17 mouse cellular contexts compared by ENCODE assay signal in the genomic region with DNA sequence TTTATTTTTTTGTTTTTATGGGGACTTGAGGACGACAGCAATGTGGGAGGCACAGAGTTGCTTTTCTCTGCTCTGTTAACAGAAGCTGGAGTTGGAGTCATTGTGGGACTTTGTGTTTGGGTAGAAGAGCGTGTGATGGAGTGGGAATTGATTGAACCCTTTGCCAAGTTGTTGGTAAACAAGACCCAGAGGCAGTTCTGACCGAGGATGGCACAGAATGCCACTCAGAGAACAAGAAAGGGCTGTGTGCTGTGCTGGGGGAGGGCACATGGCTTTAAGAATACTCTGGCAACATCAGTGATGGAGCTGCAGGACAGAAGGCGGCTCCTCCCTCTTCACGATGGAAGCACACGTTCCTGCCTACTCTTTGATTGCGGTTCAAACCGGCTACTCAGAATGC. TPM values are rescaled to one million over a fixed set of nuclear protein-coding genes. Genes with fewer than 3 reads are reported as not detected.
A peak's percentile ranks its signal among the peaks of the same experiment; 100 is the strongest.
DNase-seq lines count a peak whose midpoint lies in the region; ATAC-seq and TF ChIP-seq lines count a peak whose summit lies in the region.
"Had no signal": no experiment of that assay in that cellular context is flagged by ENCODE, and none has a peak within 500 bp of the region (broad histone marks: within the 10 kb centered on the region; RNA-seq: fewer than 3 reads in every experiment).

No protein-coding gene starts in this region.

- H3K4me1 ChIP-seq in forebrain, embryonic 16.5 days (replicated peaks; ENCODE audit: control insufficient read depth, insufficient read depth, low read length): no peaks in the 10 kb centered on the region
- no peaks in the 10 kb centered on the region for H3K4me1 ChIP-seq in forebrain, embryonic 13.5 days
- H3K4me1 ChIP-seq: limb, embryonic 12.5 days had no signal

- no peaks in the 10 kb centered on the region for H3K9me3 ChIP-seq in forebrain, embryonic 16.5 days (ENCODE audit: control insufficient read depth, low read length)
- no peaks in the 10 kb centered on the region for H3K9me3 ChIP-seq in forebrain, embryonic 13.5 days (replicated peaks)
- H3K9me3 ChIP-seq: embryonic facial prominence, embryonic 10.5 days; heart, embryonic 13.5 days; limb, embryonic 12.5 days had no signal

- 68% methylated on average over 8 of the region's 8 CpGs for WGBS in forebrain, embryonic 16.5 days
- 68% methylated on average over 8 of the region's 8 CpGs for WGBS in forebrain, embryonic 13.5 days

- no peak overlapping the region for H3K4me2 ChIP-seq in forebrain, embryonic 16.5 days (ENCODE audit: low read length)
- no peak overlapping the region for H3K4me2 ChIP-seq in forebrain, embryonic 13.5 days
- H3K4me2 ChIP-seq: heart, embryonic 13.5 days; limb, embryonic 12.5 days had no signal

- no peak overlapping the region for H3K4me3 ChIP-seq in forebrain, embryonic 16.5 days (replicated peaks; ENCODE audit: low read length)
- no peak overlapping the region for H3K4me3 ChIP-seq in forebrain, embryonic 13.5 days
- no peak overlapping the region for H3K4me3 ChIP-seq in left cerebral cortex, adult 2 months
- H3K4me3 ChIP-seq: embryonic facial prominence, embryonic 10.5 days; heart, embryonic 13.5 days; limb, embryonic 12.5 days had no signal

- H3K9ac ChIP-seq in forebrain, embryonic 16.5 days (replicated peaks; ENCODE audit: low read depth, low read length): no peak overlapping the region
- no peak overlapping the region for H3K9ac ChIP-seq in forebrain, embryonic 13.5 days
- H3K9ac ChIP-seq: heart, embryonic 13.5 days; limb, embryonic 12.5 days; liver, embryonic 14.5 days had no signal

- 0 out of 2 replicates have a peak, but pooled peaks cover 2% of the 10 kb centered on the region for H3K36me3 ChIP-seq in forebrain, embryonic 16.5 days (ENCODE audit: control insufficient read depth, insufficient read depth)
- peaks cover 43% of the 10 kb centered on the region for H3K36me3 ChIP-seq in forebrain, embryonic 13.5 days (ENCODE audit: poor library complexity, severe bottlenecking)

- ATAC-seq in forebrain, embryonic 16.5 days: peak; percentile 40; the same call in 1 of the 2 replicates
- no peak for ATAC-seq in forebrain, embryonic 13.5 days

- intact Hi-C loops in left cerebral cortex, adult 2 months (cut with DNase I): no loop called here
- intact Hi-C loops in left cerebral cortex, postnatal 10 days (cut with DNase I): no loop called here

- no peak for TF ChIP-seq CTCF in left cerebral cortex, adult 2 months (IDR thresholded peaks at IDR 0.05)

- no peaks in the 10 kb centered on the region for H3K27me3 ChIP-seq in forebrain, embryonic 16.5 days (replicated peaks; ENCODE audit: control insufficient read depth, insufficient read depth, low read length)
- no peaks in the 10 kb centered on the region for H3K27me3 ChIP-seq in forebrain, embryonic 13.5 days
- H3K27me3 ChIP-seq: heart, embryonic 13.5 days; limb, embryonic 12.5 days had no signal

- DNase-seq in left cerebral cortex, adult 2 months (ENCODE audit: extremely low spot score in 1 of 2, low spot score in 2 of 2): no peak
- DNase-seq in left cerebral cortex, postnatal 10 days (ENCODE audit: extremely low spot score in 1 of 2, low spot score in 2 of 2): no peak
- DNase-seq in brain, adult 2 months (ENCODE audit: low read depth, low spot score): peak; percentile 94
- peak; percentile 62 to 74 for DNase-seq in layer of hippocampus, adult 8-10 months (ENCODE audit: low spot score in 2 of 2)
- DNase-seq in urinary bladder, adult 2 months (ENCODE audit: low spot score): no peak
- no peak for DNase-seq in ovary, postnatal 14 days (ENCODE audit: low spot score)
- DNase-seq: B cell, adult 2 months; kidney, adult 2 months; kidney, postnatal 4 days; lung, postnatal 10 days; thymus, adult 2 months had no signal

- no peak overlapping the region for H3K27ac ChIP-seq in forebrain, embryonic 16.5 days (ENCODE audit: low read length)
- no peak overlapping the region for H3K27ac ChIP-seq in forebrain, embryonic 13.5 days
- peak overlapping the region; percentile 70 for H3K27ac ChIP-seq in left cerebral cortex, adult 2 months
- H3K27ac ChIP-seq: embryonic facial prominence, embryonic 10.5 days; heart, embryonic 13.5 days; limb, embryonic 12.5 days; liver, embryonic 14.5 days had no signal

RNA-seq across cellular contexts. Expression of gene Wdr20, which starts 43.4 kb away (rescaled TPM):
- polyA plus RNA-seq in forebrain, embryonic 16.5 days (2015; fragmentation: Nextera tagmentation; extraction: Ambion mirVana): 30.1 and 30.9 TPM in 2 replicates
- 26.9 and 29.9 TPM in 2 replicates for polyA plus RNA-seq in forebrain, embryonic 13.5 days (2015; fragmentation: Nextera tagmentation; extraction: Ambion mirVana)
- 10 to 100 TPM; 41.1 to 45.4 TPM for total RNA-seq in left cerebral cortex, adult 2 months (2021)
- total RNA-seq in left cerebral cortex, postnatal 10 days (2021): 10 to 100 TPM; 34.6 to 35.9 TPM
- total RNA-seq in layer of hippocampus, adult 8-10 months (2022): 10 to 100 TPM; 44.8 to 62.6 (median 50.4) TPM
- polyA plus RNA-seq in urinary bladder, adult 2 months (2012; rRNA removed): 26.5 and 31.2 TPM in 2 replicates

RNA-seq across cellular contexts. Expression of gene Mok, which starts 59.6 kb away (rescaled TPM):
- 13.4 and 13.6 TPM in 2 replicates for polyA plus RNA-seq in forebrain, embryonic 16.5 days (2015; fragmentation: Nextera tagmentation; extraction: Ambion mirVana)
- 11.6 and 13.1 TPM in 2 replicates for polyA plus RNA-seq in forebrain, embryonic 13.5 days (2015; fragmentation: Nextera tagmentation; extraction: Ambion mirVana)
- 10 to 100 TPM; 13.0 to 13.3 TPM for total RNA-seq in left cerebral cortex, adult 2 months (2021)
- total RNA-seq in left cerebral cortex, postnatal 10 days (2021): 10 to 100 TPM; 11.9 to 13.5 TPM
- total RNA-seq in layer of hippocampus, adult 8-10 months (2022): 10 to 100 TPM in 3 of 4 experiments, 1 to 10 TPM in 1; 7.5 to 14.1 (median 11.5) TPM
- polyA plus RNA-seq in urinary bladder, adult 2 months (2012; rRNA removed): 1.1 and 1.2 TPM in 2 replicates

Comparison
In these comparisons a context has a peak if more than half of its experiments do, and no peak if none do; other contexts are left out.
1. DNase-seq: peak in brain, adult 2 months (single experiment) and layer of hippocampus, adult 8-10 months (2 of 2); none in left cerebral cortex, adult 2 months (0 of 2), left cerebral cortex, postnatal 10 days (0 of 2), urinary bladder, adult 2 months (single experiment) and ovary, postnatal 14 days (single experiment).